Mouse (Mus musculus) spleen, postnatal 14 days (tissue): ENCODE measurements around the gene Rps27.

ENCODE experiments used
- DNase-seq, 2 experiments: peaks; one replicate each; pipeline ENCODE4 v3.0.0; 2021 to 2022; ENCODE audit warnings: low spot score in 2 of 2

Rps27 gene

DNA sequence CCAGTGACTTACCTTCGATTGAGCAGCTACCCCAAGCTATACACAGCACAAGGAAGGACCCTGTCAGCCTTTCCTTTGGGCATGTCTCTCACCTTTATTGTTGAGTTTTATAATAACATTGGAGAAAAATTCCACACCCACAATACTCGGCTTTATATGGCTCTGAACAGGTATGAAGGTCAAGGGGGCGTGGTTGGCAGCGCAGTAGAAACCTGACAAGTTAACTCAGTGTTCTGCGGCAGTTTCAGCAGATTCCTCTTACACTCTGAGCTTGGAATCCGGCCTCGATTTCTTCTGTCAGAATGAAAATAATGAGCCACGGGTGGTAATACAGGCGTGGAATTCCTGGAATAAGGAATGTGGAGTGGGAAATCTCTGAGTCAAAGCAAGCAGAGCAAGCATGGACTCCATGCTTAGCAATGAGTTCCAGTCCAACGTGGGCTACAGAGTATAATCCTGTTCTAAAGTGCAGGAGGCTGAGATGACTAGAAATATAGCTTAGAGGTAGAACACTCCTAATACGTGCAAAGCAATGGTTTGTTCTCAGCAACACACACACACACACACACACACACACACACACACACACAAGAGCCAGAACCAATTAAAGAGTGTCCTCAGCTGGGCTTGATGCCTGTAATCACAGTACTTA, 22.5 kb downstream of the Rps27 start:
- no peak for DNase-seq

DNA sequence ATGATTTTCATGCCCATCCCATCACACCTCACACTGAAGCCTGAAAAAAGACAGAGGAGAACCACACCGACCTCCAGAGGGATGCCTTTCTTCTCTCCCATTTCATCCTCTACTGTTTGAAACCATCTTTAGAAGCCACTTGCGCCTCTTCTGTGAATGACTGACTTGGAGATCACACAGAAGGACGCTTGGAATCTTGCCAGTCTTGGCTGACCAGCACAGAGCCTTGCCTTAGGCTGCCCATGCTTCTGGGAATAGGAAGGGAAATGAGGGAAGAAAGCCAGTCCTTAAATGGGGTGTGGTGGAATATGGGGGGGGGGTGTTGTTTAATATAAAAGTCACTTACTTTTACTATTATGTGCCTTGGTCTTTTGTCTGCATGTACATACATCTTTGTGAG, 29.9 kb downstream of the Rps27 start:
- no peak for DNase-seq

GRCm38 (mm10) chr3:90179566-90179965, 33.9 kb downstream of the Rps27 start:
- no peak for DNase-seq
